Mouse (Mus musculus) intestine, embryonic 16.5 days (tissue): ENCODE data around the gene Lamc3. TPM values are rescaled to one million over a fixed set of nuclear protein-coding genes. Genes with fewer than 3 reads are reported as not detected.

Experiments
- ATAC-seq: fragments of 200-750 bp; cut with Nextera tagmentation; 2 replicates; pipeline ENCODE4 v1.8.0; 2017; ENCODE audit warnings: moderate TSS enrichment, moderate library complexity
- H3K27ac ChIP-seq: fragments of 300-500 bp; sonication (generic); 2 replicates; pipeline ENCODE4 v1.5.1; 2014; ENCODE audit warnings: mild to moderate bottlenecking, low read length
- H3K27me3 ChIP-seq: fragments of 300-500 bp; sonication (generic); replicated peaks from 2 replicates; pipeline ENCODE4 v1.6.1; 2014; ENCODE audit warnings: low read length, control low read depth, mixed read lengths; ENCODE audit not compliant: control insufficient read depth, insufficient read depth
- H3K36me3 ChIP-seq: fragments of 300-500 bp; sonication (generic); 2 replicates; pipeline ENCODE4 v1.6.1; 2014; ENCODE audit warnings: low read length, control low read depth; ENCODE audit not compliant: control insufficient read depth, insufficient read depth
- H3K4me1 ChIP-seq: fragments of 300-500 bp; sonication (generic); 2 replicates; pipeline ENCODE4 v1.6.1; 2014; ENCODE audit warnings: low read length, control low read depth, mixed read lengths; ENCODE audit not compliant: control insufficient read depth, insufficient read depth
- H3K4me2 ChIP-seq: fragments of 300-500 bp; sonication (generic); 2 replicates; pipeline ENCODE4 v1.6.1; 2014; ENCODE audit warnings: low read depth, low read length, control low read depth
- H3K4me3 ChIP-seq: fragments of 300-500 bp; sonication (generic); 2 replicates; pipeline ENCODE4 v1.5.1; 2014; ENCODE audit warnings: mild to moderate bottlenecking, low read length
- H3K9ac ChIP-seq: fragments of 300-500 bp; sonication (generic); 2 replicates; pipeline ENCODE4 v1.6.1; 2014; ENCODE audit warnings: low read depth, low read length
- H3K9me3 ChIP-seq: fragments of 300-500 bp; sonication (generic); 2 replicates; pipeline ENCODE4 v1.6.1; 2016; ENCODE audit warnings: low read length, control low read depth; ENCODE audit not compliant: control insufficient read depth
- WGBS: fragments of 180-500 bp; shearing (Covaris S2); extraction: QIAGEN DNeasy Blood & Tissue Kit; methylation state at CpG from one replicate; pipeline ENCODE4 v1.1.7; 2014; 5-methylcytosine and 5-hydroxymethylcytosine counted together
- polyA plus RNA-seq: library from polyadenylated mRNA; unstranded; fragments of >200 nt; fragmentation: Nextera tagmentation; extraction: Ambion mirVana; gene quantifications from 2 replicates; pipeline ENCODE4 v1.2.1, GENCODE M21; 2015

The Lamc3 gene
- polyA plus RNA-seq, 1 experiment from 2014 or later: 0.44 TPM

- H3K27ac ChIP-seq: no peak overlapping the region
- H3K4me3 ChIP-seq: no peak overlapping the region
- WGBS: 60% methylated on average over 8 of the region's 8 CpGs
- no peak overlapping the region for H3K4me2 ChIP-seq
- no peak overlapping the region for H3K9ac ChIP-seq
- no peak for ATAC-seq
- peaks cover 2% of the 10 kb centered on the region; the same call in 1 of the 2 replicates for H3K4me1 ChIP-seq
- no peaks in the 10 kb centered on the region for H3K27me3 ChIP-seq
- H3K9me3 ChIP-seq: no peaks in the 10 kb centered on the region
- no peaks in the 10 kb centered on the region for H3K36me3 ChIP-seq
Observed at GRCm38 (mm10) chr2:31966801-31967200, 79.7 kb downstream of the Lamc3 start.

DNA sequence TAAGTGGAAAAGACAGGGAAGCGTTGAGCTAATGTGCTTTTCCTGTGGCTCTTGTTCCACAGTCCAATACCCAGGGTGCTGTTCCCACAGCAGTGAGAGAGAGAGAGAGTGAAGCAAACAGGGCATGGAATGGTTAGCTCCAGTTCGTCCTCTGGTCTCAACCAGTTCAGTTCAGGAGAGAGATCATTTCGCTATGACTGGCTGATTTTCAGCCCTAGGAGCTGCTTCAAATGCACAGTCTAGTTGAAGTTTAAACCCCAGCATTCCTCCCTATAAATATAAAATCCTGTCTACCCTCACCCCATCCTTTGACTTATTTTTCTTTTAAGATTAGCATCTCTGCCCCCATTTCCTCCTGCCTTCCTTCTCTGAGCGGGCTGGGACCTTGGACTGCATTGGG lies 85.5 kb downstream of the Lamc3 start:
- no peak overlapping the region for H3K9ac ChIP-seq
- H3K36me3 ChIP-seq: peaks cover 3% of the 10 kb centered on the region
- H3K4me1 ChIP-seq: peaks cover 6% of the 10 kb centered on the region; the same call in 1 of the 2 replicates
- H3K27me3 ChIP-seq: no peaks in the 10 kb centered on the region
- no peak overlapping the region for H3K4me2 ChIP-seq
- WGBS: 84% methylated on average over 4 of the region's 4 CpGs
- H3K27ac ChIP-seq: no peak overlapping the region
- no peak for ATAC-seq
- H3K4me3 ChIP-seq: no peak overlapping the region
- H3K9me3 ChIP-seq: no peaks in the 10 kb centered on the region

GRCm38 (mm10) chr2:31974141-31974808 lies 87.2 kb downstream of the Lamc3 start, which contains the start of gene Nup214:
Gene Nup214 (plus strand): TSS chr2:31974436.
- Histone ChIP-seq H3K27me3 (no peaks in the 10 kb centered on the region), H3K27ac (peak within 1 kb of the TSS; percentile 65), H3K9ac (peak within 1 kb of the TSS; percentile 95), H3K4me1 (peaks cover 6% of the 10 kb centered on the region; the same call in 1 of the 2 replicates), H3K4me2 (peak within 1 kb of the TSS; percentile 86), H3K9me3 (no peaks in the 10 kb centered on the region), H3K36me3 (peaks cover 9% of the 10 kb centered on the region), H3K4me3 (peak within 1 kb of the TSS; percentile 74)
- ATAC-seq: peak; percentile 100
- under 1% methylated on average over 60 of the region's 60 CpGs for WGBS

GRCm38 (mm10) chr2:31974809-31975371 lies 87.8 kb downstream of the Lamc3 start:
- Histone ChIP-seq H3K27me3 (no peaks in the 10 kb centered on the region), H3K9me3 (no peaks in the 10 kb centered on the region), H3K9ac (peak overlapping the region; percentile 95), H3K27ac (peak overlapping the region; percentile 55; the same call in 1 of the 2 replicates), H3K36me3 (peaks cover 9% of the 10 kb centered on the region), H3K4me2 (peak overlapping the region; percentile 86), H3K4me1 (peaks cover 6% of the 10 kb centered on the region; the same call in 1 of the 2 replicates), H3K4me3 (peak overlapping the region; percentile 74)
- ATAC-seq: 0 out of 2 replicates have a peak, but pooled peaks have one; percentile 4
- 9% methylated on average over 13 of the region's 13 CpGs for WGBS

GRCm38 (mm10) chr2:31987774-31988173 lies 100.7 kb downstream of the Lamc3 start:
- ATAC-seq: no peak
- no peaks in the 10 kb centered on the region for H3K4me1 ChIP-seq
- WGBS: 85% methylated on average over 1 of the region's 1 CpGs
- no peaks in the 10 kb centered on the region for H3K9me3 ChIP-seq
- no peak overlapping the region for H3K27ac ChIP-seq
- no peaks in the 10 kb centered on the region for H3K27me3 ChIP-seq
- H3K36me3 ChIP-seq: peaks cover 36% of the 10 kb centered on the region
- no peak overlapping the region for H3K9ac ChIP-seq
- H3K4me3 ChIP-seq: no peak overlapping the region
- H3K4me2 ChIP-seq: no peak overlapping the region

- Histone ChIP-seq H3K9me3 (no peaks in the 10 kb centered on the region), H3K4me3 (no peak overlapping the region), H3K4me2 (no peak overlapping the region), H3K27ac (no peak overlapping the region), H3K27me3 (no peaks in the 10 kb centered on the region), H3K36me3 (peaks cover 23% of the 10 kb centered on the region), H3K9ac (no peak overlapping the region), H3K4me1 (no peaks in the 10 kb centered on the region)
- 92% methylated on average over 4 of the region's 4 CpGs for WGBS
- ATAC-seq: no peak
Observed at GRCm38 (mm10) chr2:31990961-31991360, 103.9 kb downstream of the Lamc3 start.

- H3K36me3 ChIP-seq: peaks cover 23% of the 10 kb centered on the region
- 93% methylated on average over 9 of the region's 9 CpGs for WGBS
- H3K27ac ChIP-seq: no peak overlapping the region
- H3K9me3 ChIP-seq: no peaks in the 10 kb centered on the region
- ATAC-seq: no peak
- no peaks in the 10 kb centered on the region for H3K4me1 ChIP-seq
- no peaks in the 10 kb centered on the region for H3K27me3 ChIP-seq
- H3K4me2 ChIP-seq: no peak overlapping the region
- no peak overlapping the region for H3K4me3 ChIP-seq
- H3K9ac ChIP-seq: no peak overlapping the region
Observed at GRCm38 (mm10) chr2:31994896-31995295, 107.8 kb downstream of the Lamc3 start.

GRCm38 (mm10) chr2:31996060-31996459 lies 109.0 kb downstream of the Lamc3 start:
- ATAC-seq: no peak
- H3K9ac ChIP-seq: no peak overlapping the region
- no peak overlapping the region for H3K4me2 ChIP-seq
- H3K4me3 ChIP-seq: no peak overlapping the region
- no peaks in the 10 kb centered on the region for H3K27me3 ChIP-seq
- no peaks in the 10 kb centered on the region for H3K4me1 ChIP-seq
- H3K9me3 ChIP-seq: no peaks in the 10 kb centered on the region
- no peak overlapping the region for H3K27ac ChIP-seq
- H3K36me3 ChIP-seq: peaks cover 17% of the 10 kb centered on the region
- WGBS: 96% methylated on average over 13 of the region's 13 CpGs
